Mouse (Mus musculus): ENCODE data around the gene St8sia1. TPM values are rescaled to one million over a fixed set of nuclear protein-coding genes. Genes with fewer than 3 reads are reported as not detected.
A peak's percentile ranks its signal among the peaks of the same experiment; 100 is the strongest.

Gene St8sia1
- total RNA-seq, 2 experiments from 2014 or later: 1.5 to 2.0 TPM

DNA sequence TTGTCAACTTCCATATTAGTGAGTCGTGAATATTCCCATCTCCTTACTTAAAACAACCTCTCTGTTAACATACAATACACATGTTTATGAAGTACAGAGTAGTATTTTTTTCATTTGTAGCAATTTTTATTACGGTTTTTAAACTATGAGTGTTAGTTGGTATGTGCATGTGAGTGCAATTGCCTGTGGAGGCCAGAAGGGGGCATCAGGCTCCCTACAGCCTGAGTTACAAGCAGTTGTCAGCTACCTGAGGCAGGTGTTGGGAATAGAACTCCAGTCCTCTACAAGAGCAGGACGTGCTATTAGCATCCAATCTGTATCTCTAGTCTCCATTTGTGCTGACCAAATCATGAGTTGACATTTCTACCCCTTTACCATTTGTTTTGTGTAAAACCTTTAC is 19.8 kb downstream of the St8sia1 start:
- DNase-seq: no peak

DNA sequence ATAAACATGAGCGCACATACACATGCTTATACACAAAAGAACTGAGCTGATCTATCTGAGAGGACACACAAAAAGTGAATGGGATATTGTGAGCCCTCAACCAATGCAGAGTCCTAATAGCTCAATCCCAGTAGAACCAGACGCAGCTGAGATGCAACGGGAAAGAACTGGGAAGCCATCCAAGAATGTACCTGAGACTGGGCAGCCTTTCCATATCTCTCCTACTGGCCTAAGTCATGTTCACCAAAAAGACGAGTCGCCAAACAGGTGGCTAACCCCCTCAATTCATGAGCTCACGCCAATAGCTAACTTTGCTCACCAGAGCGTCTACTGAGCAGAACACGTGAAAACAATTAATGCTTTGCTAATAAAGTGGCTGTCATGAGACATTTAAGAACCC is 20.8 kb downstream of the St8sia1 start:
- DNase-seq: no peak

DNA sequence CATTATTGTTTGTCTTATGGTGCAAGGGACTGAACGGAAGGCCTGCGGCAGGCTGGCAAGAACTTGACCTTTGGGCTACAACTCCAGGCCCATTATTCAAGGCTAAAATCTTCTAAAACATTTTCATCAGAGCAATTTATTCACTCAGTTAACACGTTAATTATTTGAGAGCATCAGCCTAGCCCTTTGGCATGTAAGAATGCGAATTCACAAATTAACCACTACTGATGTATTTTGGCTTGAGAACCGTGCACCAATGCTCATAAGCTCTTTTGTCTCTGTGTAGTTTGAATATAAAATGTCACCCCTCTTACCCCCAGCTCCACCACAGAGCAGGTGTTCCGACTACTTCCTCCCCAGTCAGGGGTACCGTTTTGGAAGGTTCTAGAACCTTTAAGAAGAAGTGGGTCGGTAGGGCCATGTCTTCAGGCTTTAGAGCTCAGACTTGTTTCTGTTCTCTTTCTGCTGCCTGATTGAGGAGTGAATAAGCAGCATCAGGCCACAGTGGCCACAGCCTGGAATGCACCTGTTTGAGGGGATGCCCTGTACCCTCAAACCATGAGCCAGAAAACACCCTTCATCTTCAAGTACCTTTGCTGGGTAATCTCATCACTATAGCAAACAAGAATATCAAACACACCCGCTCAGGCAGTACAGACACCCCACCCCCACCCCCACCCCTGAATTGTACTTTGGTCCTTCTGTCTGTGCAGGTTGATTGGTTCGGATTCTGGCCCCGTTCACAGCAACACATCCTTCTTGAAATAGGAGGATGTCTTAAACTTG is 22.5 kb downstream of the St8sia1 start:
- DNase-seq: no peak

DNA sequence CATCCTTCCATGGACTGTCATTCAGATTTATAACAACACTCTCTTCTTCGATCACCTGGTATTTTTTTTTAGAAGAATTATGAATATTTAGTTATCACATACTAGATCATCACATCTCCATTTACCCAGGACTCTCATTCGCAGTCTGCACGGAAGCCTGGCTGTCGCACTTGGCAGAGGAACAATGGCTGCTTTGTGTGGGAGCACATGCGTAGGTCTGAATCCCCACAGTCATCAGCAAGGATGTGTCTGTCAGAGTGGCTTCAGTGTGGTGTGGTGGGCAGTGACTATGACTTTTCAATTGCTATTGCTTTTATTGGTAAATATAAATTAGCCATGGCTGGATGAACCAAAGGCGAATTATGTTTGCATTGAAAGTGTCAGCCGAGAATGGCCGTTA is 23.2 kb downstream of the St8sia1 start:
- DNase-seq: no peak

DNA sequence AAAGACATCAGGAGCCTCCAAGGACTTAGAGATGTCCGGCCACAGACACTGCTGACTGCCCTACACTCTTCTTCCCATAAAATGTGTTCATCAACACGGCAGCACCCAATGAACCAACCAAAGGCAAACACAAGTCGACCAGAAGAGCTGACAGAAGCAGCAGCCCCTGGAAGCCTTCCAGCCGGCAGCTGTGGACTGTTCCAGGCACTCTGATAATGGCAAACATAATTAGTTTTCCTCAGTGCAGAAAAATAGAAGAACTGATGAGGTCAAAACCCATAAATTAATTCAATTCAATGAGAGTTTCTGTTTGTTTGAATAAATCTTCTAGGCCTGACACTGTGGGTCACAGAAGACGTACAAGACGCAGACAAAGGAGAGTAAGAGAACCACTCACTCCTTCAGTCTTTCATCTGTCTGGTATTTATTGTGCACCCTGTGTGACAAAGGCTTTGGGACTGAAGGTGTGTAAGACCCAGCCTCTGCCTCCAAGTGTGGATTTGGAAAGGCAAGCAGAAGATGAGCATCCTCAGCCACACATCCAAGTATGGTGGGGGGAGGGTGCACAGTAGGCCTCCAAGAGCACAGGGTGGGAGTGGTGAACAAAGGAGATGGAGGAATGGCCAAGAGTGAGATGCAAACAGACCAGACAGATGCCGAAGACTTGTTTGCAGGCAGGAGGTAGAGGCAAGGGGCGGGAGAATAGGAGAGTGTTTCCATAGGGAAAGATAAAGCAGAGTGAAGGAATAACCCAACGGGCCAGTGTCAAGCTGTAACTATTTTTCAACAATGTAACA is 25.5 kb downstream of the St8sia1 start:
- DNase-seq: peak; percentile 31

DNA sequence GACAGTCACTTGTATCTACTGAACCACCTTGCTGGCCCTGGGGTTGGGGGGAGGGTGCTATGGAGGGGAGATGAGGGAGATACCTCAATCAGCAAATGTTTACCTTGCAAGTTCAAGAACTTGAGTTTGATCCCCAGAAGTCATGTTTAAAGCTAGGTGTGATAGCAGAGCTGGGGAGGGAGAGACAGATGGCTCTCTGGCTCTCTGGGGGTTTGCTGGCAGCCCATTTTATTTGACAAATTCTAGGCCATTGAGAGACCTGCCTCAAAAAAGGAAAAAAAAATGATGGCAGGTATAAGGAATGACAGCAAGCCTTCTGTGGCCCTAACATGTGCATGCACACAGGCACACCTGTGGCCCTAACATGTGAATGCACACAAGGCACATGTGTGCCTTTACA is 26.2 kb downstream of the St8sia1 start:
- DNase-seq: no peak

DNA sequence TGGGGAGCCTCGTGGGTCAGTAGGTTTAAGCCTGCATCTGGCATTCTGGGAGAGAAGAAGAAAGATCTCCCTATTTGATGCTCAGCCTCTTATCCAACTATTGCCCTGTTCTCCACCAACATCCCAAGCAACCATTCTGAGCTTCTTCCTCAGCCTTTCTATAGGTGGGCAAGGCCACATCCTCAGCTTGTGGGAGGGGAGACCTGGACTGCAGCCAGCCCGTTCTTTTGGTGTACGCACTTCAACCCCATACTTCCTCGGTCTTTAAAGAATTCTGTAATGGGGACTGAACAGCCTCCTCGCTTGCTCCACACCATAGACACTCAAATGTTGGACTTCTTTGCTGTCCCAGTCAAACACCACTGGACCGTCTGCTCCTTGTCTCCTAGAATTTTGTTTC is 31.7 kb downstream of the St8sia1 start:
- DNase-seq: no peak

DNA sequence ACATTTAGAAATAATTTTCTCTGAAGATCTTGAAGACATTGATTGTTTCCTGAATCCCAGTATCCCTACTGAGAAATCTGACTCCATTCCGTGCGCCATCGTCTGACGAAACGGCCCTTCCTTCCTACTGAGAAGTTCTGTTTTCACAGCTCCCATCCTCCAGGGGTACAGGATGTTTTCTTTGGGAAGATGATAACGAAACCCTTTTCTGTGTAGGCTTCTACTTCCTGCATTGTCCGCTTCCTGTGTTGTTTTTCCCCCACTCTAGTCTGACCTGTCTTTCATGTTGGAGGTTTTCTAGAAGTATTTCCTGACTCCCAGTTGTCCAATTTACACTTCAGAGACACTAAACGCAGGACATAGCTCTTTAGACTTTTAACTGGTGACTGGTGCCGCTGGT is 32.1 kb downstream of the St8sia1 start:
- DNase-seq: no peak

DNA sequence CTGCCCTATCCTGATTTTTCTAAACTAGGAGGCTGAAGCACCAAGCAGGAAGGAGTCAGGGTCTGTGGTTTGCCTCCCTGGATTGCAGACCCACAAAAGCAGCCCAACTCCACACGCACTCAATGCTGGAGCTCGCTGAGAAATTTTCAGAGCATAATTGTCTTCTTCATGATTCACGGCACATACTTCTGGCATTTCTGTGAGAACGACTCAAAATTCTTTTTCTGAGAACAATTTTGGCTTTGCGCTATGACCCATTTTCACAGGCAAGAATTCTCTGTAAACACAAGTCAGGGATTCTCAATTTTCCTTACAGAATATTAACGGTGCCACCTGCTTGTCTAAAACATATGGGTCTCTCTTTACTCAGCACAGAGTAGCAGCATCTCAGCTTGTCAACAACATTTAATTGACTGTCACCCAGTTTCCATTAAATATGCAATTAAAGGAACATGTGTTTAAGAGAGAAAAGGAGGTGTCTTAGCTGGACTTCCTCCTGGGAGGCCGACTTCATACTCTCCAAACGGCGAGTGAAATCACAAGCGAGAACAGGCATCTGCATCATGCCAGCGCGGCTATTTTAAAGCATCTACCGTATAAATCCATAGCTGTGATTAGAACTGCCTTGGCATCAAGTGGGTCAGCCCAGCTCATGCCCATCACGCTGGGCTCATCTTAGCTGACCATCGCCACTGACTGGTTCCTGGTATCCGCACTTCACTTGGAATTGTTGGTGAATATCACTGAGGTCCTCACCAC is 35.5 kb downstream of the St8sia1 start:
- no peak for DNase-seq

DNA sequence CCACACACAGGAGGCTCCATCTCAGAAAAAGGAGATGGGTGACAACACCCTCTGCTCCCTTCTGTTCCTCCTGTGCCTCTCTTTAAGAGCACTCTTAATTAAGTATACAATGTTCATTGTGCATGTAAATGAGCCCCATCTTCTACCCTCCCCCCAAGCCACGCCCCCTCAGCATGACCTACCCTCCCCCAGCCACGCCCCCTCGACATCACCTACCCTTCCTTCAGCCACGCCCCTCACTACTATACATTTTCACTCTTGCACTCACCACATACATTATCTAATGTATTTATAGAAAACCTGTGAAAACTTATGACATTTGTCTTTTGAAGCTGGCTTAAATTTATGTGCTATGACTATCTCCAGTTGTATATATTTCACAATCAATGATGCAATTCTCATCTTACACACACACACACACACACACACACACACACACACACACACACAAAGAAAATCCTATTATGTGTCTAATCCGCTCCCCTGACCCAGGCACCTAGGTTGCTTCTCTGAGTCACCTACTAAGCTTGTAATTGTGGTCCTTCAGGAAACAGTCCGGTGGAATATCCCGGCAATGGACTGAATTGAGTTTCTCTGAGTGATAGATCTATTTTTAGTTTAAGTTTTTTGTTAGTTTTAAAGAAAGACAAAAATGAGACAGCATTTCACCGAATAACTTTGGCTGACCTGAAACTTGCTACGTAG is 37.2 kb downstream of the St8sia1 start:
- no peak for DNase-seq

DNA sequence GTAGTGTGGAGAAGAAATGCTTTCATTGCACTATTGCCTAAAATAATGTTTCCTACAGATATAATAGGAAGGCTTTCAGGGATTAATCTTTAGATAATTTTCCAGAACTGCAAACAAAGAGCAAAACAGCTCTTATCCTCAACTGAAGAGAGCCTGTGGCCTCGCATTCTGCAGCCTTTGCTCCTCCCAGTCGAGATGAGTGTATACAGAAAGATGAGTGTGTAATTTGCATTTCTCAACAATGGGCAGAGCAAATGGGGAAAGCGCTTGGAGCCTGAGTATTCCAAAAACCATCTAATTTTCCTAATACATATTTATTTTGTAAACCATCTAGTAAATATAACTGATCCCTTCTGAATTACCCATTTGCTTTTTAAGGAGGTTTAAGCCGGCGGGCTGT is 38.3 kb downstream of the St8sia1 start:
- no peak for DNase-seq

DNA sequence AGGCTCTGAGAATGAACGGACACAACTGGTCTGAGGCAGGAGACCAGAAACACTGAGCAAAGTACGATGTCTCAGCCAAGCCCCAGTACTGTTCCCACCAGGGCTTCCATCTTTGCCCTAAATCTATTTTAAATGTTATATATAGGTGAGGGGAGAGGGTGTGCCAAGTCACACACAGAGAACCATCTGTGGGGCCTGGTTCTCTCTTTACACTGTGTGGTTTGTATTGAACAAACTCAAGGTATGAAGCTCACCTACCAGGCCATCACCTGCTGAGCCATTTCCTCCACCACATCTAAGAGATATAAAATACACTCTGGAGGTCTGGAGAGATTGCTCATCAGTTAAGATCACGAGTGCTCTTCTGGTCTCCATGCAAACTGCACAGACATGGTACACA is 38.9 kb downstream of the St8sia1 start:
- no peak for DNase-seq

DNA sequence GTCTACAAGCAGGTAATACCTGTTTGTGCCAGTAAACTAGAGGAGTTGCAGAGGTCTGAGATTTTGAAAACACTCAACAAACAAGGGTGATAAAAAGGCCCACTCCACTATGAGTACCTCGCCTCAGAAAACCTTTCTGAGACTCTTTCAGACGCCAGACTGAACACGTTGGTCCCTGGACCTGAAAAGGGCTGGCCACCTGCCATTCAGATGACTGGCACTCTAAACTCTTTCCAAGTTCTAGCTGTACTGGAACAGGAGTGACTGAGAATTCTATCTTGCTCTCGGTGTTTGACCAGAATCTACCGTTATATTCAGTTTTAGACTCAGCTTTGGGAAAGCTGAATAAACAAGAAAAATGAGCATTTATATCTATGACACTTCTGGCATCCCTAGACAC is 43.4 kb downstream of the St8sia1 start:
- peak; percentile 60 for DNase-seq

DNA sequence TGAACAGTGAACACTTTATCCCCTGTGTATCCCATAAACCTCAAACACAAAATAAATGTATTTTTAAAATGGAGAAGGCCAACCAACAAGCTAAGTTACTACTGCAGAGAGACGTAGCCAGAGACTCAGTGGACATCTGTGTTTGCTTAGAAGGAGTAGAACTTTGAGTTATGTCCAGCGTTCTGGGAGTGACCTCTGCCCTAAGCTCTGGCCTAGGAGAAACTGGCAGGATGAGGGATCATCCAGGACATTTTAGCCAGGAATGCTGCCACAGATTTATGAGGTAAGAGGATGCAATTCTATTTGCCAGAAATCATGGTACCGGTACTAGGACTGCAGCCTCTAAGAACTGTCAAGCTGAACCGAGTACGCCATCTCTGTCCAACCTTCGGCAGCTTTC is 45.6 kb downstream of the St8sia1 start:
- no peak for DNase-seq

DNA sequence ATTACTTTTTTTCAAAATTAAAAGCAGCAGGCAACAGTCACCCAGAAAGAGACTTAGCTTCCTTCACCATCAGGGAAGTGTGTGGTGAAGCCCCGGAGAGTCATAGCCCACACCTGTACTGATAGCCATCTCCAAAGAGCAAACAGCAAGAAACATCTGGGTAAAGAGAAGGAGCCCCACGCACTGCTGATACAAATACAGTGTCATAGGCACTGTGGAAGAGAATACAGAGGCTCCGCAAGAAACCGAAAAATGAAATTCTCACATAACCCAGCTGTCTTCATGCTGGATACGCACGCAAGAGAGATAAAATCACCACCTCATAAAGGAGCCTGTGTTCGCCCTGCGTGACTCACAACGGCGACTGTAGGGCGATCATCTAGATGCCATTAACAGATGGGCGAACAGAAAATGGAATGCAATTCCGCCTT is 46.8 kb downstream of the St8sia1 start:
- no peak for DNase-seq

DNA sequence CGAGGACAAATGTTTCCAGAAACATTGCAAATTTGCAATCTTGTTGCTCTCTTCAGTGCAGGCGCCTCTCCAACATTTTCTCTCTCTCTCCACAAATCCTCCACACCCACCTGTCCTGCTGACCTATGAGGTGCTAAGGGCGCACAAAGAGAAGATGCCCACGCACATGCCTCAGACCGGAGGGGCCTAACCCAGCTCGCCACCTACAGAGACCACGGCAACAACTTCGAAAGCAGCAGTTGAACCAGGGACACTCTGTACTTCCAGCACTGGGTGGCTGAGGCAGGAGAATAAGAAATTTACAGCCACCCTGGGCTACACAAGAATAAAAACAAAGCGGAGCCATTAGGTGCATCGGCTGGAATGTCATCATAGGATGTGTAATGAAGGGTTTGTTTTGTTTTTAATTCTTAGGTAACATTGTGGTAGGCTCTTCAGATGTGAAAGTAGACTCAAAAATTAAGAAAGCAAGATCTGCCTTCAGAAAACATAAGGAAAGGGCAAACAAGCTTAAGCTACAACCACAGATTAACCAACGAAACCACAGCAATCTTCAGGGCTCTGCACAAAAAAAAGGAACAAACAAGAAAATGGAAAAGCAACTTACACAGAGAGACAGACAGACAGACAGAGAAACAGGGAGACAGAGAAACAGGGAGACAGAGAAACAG is 47.8 kb downstream of the St8sia1 start:
- DNase-seq: no peak

DNA sequence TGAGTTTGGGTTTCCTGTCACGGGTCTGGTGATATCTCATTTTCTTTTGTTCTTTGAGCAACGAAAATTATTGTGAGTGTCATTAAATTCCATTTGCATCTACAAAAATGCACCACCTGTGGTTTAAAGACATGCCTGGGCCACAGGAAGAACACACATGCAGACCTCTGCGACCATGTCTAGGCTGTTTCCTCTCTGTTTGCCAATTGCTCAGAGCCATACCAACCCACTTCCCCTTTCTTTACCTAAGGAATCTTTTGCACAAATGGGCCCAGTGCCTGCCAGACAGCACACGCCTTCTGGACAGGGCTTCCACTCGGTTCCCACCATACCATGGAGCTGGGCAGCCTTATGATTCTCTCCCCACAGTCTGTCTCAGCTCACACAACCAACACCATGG is 48.8 kb downstream of the St8sia1 start:
- no peak for DNase-seq

DNA sequence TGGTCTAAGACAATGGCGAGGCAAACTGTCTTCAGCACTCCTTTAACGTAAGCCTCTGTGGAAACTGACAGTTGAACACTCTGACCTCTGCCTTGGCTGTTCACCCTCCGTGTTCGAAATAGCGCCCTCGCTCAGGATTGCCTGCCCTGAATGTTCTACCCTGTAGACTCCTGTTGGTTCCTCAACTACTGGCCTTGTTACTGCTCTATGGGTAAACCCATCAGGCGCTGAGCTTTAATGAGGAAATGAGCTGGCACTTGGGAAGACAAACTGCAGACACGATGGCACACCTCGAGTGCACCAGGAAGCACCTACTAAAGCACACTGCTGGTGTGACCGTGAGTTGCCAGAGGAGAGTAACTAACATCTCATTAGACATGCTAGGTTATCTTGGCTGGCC is 49.6 kb downstream of the St8sia1 start:
- no peak for DNase-seq

DNA sequence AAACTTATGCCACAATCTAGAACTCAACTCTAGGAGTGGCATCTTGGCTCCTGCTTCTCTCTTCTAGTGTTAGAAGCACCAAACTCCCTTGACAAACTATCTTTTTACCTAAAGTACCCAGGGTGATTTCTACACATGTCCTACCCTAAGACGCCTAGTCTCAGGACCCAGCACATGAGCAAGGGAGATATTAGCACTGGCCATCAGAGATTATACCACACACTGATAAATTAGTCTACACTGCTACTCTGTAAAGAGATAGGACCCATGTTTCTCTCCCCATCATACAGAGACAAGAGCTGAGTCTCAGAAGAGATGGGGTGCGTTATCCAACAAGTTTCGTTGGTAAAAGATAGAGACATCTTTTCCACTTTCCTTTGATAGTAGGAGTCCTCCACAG is 53.0 kb downstream of the St8sia1 start:
- DNase-seq: no peak

DNA sequence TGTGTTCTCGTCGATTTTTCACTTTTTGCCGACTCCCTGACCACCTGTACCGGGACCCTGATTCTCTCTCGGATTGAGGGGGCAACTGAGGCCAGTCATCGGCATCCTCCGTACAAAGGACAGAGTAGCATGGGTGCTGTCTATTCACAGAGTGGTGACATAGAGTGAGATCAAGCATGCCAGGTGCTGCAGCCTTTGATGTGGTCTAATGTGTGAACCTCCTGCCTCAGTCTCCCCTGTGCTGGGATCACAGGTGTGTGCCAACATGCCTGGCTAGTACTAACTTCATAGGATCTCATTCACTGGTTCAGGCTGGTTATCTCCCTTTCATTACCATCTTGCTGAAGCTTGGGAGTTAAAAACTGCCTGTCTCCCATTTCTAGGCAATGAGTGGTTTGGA is 53.5 kb downstream of the St8sia1 start:
- no peak for DNase-seq

DNA sequence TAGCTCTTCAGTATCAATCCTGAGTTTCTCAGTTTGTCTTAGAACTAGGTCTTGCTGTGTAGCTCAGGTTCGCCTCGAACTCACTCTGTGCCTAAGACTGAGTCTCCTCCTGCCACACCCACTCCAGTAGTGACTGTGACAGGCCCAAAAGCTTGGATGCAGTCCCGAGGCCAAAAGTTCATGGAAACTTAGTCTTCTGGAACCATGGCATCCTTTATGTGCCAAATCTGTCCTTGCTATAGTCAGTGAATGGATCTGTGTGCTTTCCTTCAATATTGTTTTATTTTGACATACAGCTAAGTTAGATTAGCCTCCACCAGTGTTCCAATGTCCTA is 54.5 kb downstream of the St8sia1 start:
- DNase-seq: no peak

All from heart, postnatal 4 days (tissue).